Mouse (Mus musculus) forebrain, embryonic 14.5 days (tissue): ENCODE measurements around the gene Arhgap28. TPM values are rescaled to one million over a fixed set of nuclear protein-coding genes. Genes with fewer than 3 reads are reported as not detected.
A peak's percentile ranks its signal among the peaks of the same experiment; 100 is the strongest.

ENCODE experiments used
- ATAC-seq: fragments of 200-750 bp; cut with Nextera tagmentation; 2 replicates; pipeline ENCODE4 v1.8.0; 2017; ENCODE audit warnings: mild to moderate bottlenecking, moderate library complexity
- DNase-seq: peaks from one replicate; pipeline ENCODE4 v3.0.0-alpha.2; 2015; ENCODE audit warnings: low spot score
- H3K27ac ChIP-seq: fragments of 300-500 bp; sonication (generic); 2 replicates; pipeline ENCODE4 v1.5.1; 2014; ENCODE audit warnings: low read depth, mild to moderate bottlenecking, control low read depth, low read length, moderate library complexity
- H3K27me3 ChIP-seq: fragments of 300-500 bp; sonication (generic); replicated peaks from 2 replicates; pipeline ENCODE4 v1.6.1; 2014; ENCODE audit warnings: low read length, control low read depth, mixed read lengths; ENCODE audit not compliant: control insufficient read depth, insufficient read depth
- H3K36me3 ChIP-seq: fragments of 300-500 bp; sonication (generic); 2 replicates; pipeline ENCODE4 v1.6.1; 2014; ENCODE audit warnings: low read length, control low read depth; ENCODE audit not compliant: control insufficient read depth, insufficient read depth
- H3K4me1 ChIP-seq: fragments of 300-500 bp; sonication (generic); 2 replicates; pipeline ENCODE4 v1.6.1; 2014; ENCODE audit warnings: antibody characterized with exemption, low read length, control low read depth; ENCODE audit not compliant: control insufficient read depth, insufficient read depth
- H3K4me2 ChIP-seq: fragments of 300-500 bp; sonication (generic); 2 replicates; pipeline ENCODE4 v1.6.1; 2014; ENCODE audit warnings: mild to moderate bottlenecking, control low read depth, low read length
- H3K4me3 ChIP-seq: fragments of 300-500 bp; sonication (generic); 2 replicates; pipeline ENCODE4 v1.5.1; 2014; ENCODE audit warnings: low read depth, low read length, control low read depth
- H3K9ac ChIP-seq: fragments of 300-500 bp; sonication (generic); 2 replicates; pipeline ENCODE4 v1.6.1; 2014; ENCODE audit warnings: mild to moderate bottlenecking, low read length, control low read depth, moderate library complexity
- H3K9me3 ChIP-seq: fragments of 300-500 bp; sonication (generic); replicated peaks from 2 replicates; pipeline ENCODE4 v1.6.1; 2016; ENCODE audit warnings: low read length, control low read depth, mixed read lengths; ENCODE audit not compliant: control insufficient read depth
- WGBS: fragments of 180-500 bp; shearing (Covaris S2); extraction: QIAGEN DNeasy Blood & Tissue Kit; methylation state at CpG from one replicate; pipeline ENCODE4 v1.1.7; 2014; 5-methylcytosine and 5-hydroxymethylcytosine counted together
- polyA plus RNA-seq: library from polyadenylated mRNA; unstranded; fragments of >200 nt; fragmentation: Nextera tagmentation; extraction: Ambion mirVana; gene quantifications from 2 replicates; pipeline ENCODE4 v1.2.1, GENCODE M21; 2014

Arhgap28 gene
- polyA plus RNA-seq, 1 experiment from 2014 or later: 5.4 TPM

DNA sequence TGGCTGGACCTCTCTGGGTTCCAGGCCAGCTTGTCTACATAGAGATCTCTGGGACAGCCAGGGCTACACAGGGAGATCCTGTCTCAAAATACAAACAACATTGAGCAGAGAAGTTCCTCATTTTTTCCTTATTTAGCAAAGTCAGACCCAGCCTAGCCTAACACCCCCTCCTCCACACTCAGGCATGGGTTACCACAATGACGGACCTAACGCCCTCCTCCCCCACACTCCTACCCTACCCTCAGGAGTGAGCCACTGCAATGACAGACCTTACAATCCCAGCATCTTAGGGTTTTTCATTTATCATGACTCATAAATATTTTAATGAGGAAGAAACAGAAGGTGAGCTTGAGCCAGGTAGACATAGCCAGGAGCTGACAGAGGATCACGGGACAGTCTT is 73.0 kb downstream of the Arhgap28 start:
- no peaks in the 10 kb centered on the region for H3K36me3 ChIP-seq
- H3K4me1 ChIP-seq: no peaks in the 10 kb centered on the region
- H3K9me3 ChIP-seq: no peaks in the 10 kb centered on the region
- 93% methylated on average over 3 of the region's 3 CpGs for WGBS
- no peaks in the 10 kb centered on the region for H3K27me3 ChIP-seq
- H3K4me2 ChIP-seq: no peak overlapping the region
- DNase-seq: no peak
- no peak overlapping the region for H3K9ac ChIP-seq
- ATAC-seq: no peak
- H3K27ac ChIP-seq: no peak overlapping the region
- H3K4me3 ChIP-seq: no peak overlapping the region

GRCm38 (mm10) chr17:67930467-67930866 is 73.5 kb downstream of the Arhgap28 start:
- no peak overlapping the region for H3K4me2 ChIP-seq
- H3K9me3 ChIP-seq: no peaks in the 10 kb centered on the region
- 86% methylated on average over 3 of the region's 3 CpGs for WGBS
- no peak for ATAC-seq
- no peak overlapping the region for H3K4me3 ChIP-seq
- DNase-seq: no peak
- H3K9ac ChIP-seq: no peak overlapping the region
- no peaks in the 10 kb centered on the region for H3K27me3 ChIP-seq
- no peaks in the 10 kb centered on the region for H3K4me1 ChIP-seq
- H3K27ac ChIP-seq: no peak overlapping the region
- H3K36me3 ChIP-seq: no peaks in the 10 kb centered on the region

- Histone ChIP-seq H3K27ac (no peak overlapping the region), H3K27me3 (no peaks in the 10 kb centered on the region), H3K9me3 (no peaks in the 10 kb centered on the region), H3K4me2 (no peak overlapping the region), H3K9ac (no peak overlapping the region), H3K36me3 (no peaks in the 10 kb centered on the region), H3K4me1 (no peaks in the 10 kb centered on the region), H3K4me3 (no peak overlapping the region)
- ATAC-seq (no peak), DNase-seq (no peak)
- WGBS: 90% methylated on average over 6 of the region's 6 CpGs
Observed at GRCm38 (mm10) chr17:67928280-67928679, 75.6 kb downstream of the Arhgap28 start.

DNA sequence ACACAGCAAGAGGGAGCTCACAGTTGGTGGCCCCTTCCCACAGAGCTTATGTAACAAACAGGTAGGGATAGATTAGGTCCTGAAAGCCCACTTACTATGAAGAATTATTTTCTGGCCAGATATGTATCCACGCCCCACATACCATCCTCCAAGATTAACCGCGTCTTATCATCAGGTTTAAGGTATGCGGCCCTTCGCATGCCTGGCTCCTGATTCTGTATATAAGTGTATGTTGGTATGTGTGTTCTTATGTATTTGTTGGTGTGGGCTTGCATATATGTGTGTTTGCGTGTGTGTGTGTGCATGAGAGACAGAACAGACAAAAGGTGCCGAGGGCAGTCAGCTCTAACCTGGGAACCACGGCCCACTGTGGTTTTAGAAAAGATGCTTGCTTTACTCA is 76.1 kb downstream of the Arhgap28 start:
- Histone ChIP-seq H3K36me3 (no peaks in the 10 kb centered on the region), H3K4me3 (no peak overlapping the region), H3K27me3 (no peaks in the 10 kb centered on the region), H3K9me3 (no peaks in the 10 kb centered on the region), H3K9ac (no peak overlapping the region), H3K4me1 (no peaks in the 10 kb centered on the region), H3K27ac (no peak overlapping the region), H3K4me2 (no peak overlapping the region)
- DNase-seq (no peak), ATAC-seq (no peak)
- WGBS: 95% methylated on average over 8 of the region's 8 CpGs

- no peaks in the 10 kb centered on the region for H3K27me3 ChIP-seq
- no peaks in the 10 kb centered on the region for H3K36me3 ChIP-seq
- DNase-seq (no peak), ATAC-seq (no peak)
- WGBS: 83% methylated on average over 7 of the region's 7 CpGs
- H3K9me3 ChIP-seq: no peaks in the 10 kb centered on the region
- no peaks in the 10 kb centered on the region for H3K4me1 ChIP-seq
- no peak overlapping the region for H3K4me2 ChIP-seq
- H3K4me3 ChIP-seq: no peak overlapping the region
- H3K9ac ChIP-seq: no peak overlapping the region
- H3K27ac ChIP-seq: no peak overlapping the region
Observed at GRCm38 (mm10) chr17:67919959-67920358, 84.0 kb downstream of the Arhgap28 start.

DNA sequence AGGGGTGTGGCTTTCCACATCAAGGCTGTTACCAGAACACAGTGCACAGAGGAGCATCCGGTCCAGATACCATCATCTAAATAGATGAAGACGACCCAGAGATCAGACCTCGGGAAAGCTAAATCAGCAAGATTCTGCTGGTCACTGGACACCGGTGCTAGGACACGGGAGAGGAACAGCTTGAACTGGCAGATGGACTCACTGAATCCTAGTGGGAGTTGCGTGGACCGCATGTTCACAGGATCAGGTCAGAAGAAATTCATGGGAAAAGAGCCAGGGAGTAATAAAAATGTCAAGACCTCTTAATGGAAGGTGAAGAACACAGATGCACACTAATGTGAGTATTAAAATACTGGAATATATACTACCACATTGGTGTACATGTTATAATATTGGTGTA is 85.7 kb downstream of the Arhgap28 start:
- WGBS: 97% methylated on average over 7 of the region's 7 CpGs

GRCm38 (mm10) chr17:67916901-67917300 is 87.0 kb downstream of the Arhgap28 start:
- DNase-seq (no peak), ATAC-seq (no peak)
- Histone ChIP-seq H3K36me3 (no peaks in the 10 kb centered on the region), H3K4me2 (no peak overlapping the region), H3K27me3 (no peaks in the 10 kb centered on the region), H3K9me3 (no peaks in the 10 kb centered on the region), H3K4me1 (no peaks in the 10 kb centered on the region), H3K9ac (no peak overlapping the region), H3K4me3 (no peak overlapping the region), H3K27ac (no peak overlapping the region)
- WGBS: 73% methylated on average over 2 of the region's 2 CpGs

More for the DNA sequence above, 85.7 kb downstream of the Arhgap28 start:
- Histone ChIP-seq H3K9ac (no peak overlapping the region), H3K4me2 (no peak overlapping the region), H3K27ac (no peak overlapping the region), H3K27me3 (no peaks in the 10 kb centered on the region), H3K4me3 (no peak overlapping the region), H3K9me3 (no peaks in the 10 kb centered on the region), H3K36me3 (no peaks in the 10 kb centered on the region), H3K4me1 (no peaks in the 10 kb centered on the region)
- ATAC-seq (no peak), DNase-seq (no peak)

DNA sequence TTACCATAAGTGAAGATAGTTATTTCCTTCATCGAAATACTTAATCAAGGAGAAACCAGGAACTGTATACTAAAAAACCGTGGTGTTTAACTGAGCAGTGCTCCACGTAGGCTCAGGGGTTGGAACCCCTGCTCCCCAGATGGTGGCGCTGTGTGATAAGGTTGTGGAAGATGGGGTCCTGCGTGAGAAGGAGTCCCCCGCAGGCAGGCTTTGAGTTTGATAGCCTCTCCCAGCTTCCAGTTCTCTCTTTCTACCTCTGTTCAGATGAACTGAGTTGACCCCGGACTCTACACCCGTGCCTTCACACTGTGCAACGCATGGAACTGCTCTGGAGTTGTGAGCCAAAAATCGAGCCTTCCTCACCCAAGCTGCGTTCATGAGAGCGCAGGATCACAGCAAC is 91.3 kb downstream of the Arhgap28 start:
- H3K27me3 ChIP-seq: no peaks in the 10 kb centered on the region
- no peaks in the 10 kb centered on the region for H3K4me1 ChIP-seq
- H3K27ac ChIP-seq: no peak overlapping the region
- H3K9me3 ChIP-seq: no peaks in the 10 kb centered on the region
- no peak overlapping the region for H3K4me3 ChIP-seq
- no peak overlapping the region for H3K9ac ChIP-seq
- DNase-seq: peak; percentile 47
- 64% methylated on average over 12 of the region's 12 CpGs for whole genome bisulfite sequencing
- H3K4me2 ChIP-seq: no peak overlapping the region
- H3K36me3 ChIP-seq: no peaks in the 10 kb centered on the region
- no peak for ATAC-seq

DNA sequence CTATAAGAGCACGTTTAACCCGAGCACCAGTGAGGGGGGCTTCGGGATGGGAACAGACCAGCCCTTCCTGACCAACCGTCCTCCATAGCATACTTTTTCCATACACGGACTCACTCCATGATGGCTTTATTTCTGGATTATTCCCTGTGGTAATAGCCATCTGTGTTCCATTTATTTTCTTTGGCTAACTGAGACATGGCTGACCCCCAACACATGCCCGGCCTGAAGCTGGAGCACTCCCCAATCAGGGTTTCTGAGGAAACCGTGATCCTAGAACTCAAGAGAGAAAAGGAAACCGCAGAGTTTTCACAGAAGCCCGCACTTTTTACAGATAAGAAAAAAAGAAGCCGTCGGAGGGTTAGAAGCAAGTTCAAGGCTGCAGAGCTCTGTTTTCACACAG is 91.9 kb downstream of the Arhgap28 start:
- no peaks in the 10 kb centered on the region for H3K4me1 ChIP-seq
- DNase-seq (no peak), ATAC-seq (no peak)
- no peaks in the 10 kb centered on the region for H3K36me3 ChIP-seq
- H3K27ac ChIP-seq: no peak overlapping the region
- no peaks in the 10 kb centered on the region for H3K27me3 ChIP-seq
- no peaks in the 10 kb centered on the region for H3K9me3 ChIP-seq
- WGBS: 93% methylated on average over 11 of the region's 11 CpGs
- H3K9ac ChIP-seq: no peak overlapping the region
- H3K4me2 ChIP-seq: no peak overlapping the region
- H3K4me3 ChIP-seq: no peak overlapping the region
